Mouse (Mus musculus) small intestine, adult 2 months (tissue): ENCODE data around the gene Pde4d. TPM values are rescaled to one million over a fixed set of nuclear protein-coding genes. Genes with fewer than 3 reads are reported as not detected.

Experiments
- H3K27ac ChIP-seq: fragments of 200-500 bp; 2 replicates; pipeline ENCODE4 v1.5.1; 2012; ENCODE audit warnings: low read depth, low read length, control low read depth, inconsistent platforms; ENCODE audit not compliant: insufficient read depth
- H3K27me3 ChIP-seq: fragments of 200-500 bp; 2 replicates; pipeline ENCODE4 v1.6.1; 2012; ENCODE audit warnings: mild to moderate bottlenecking, moderate library complexity, low read length, inconsistent platforms; ENCODE audit not compliant: control insufficient read depth, insufficient read depth
- H3K36me3 ChIP-seq: fragments of 200-500 bp; 2 replicates; pipeline ENCODE4 v1.6.1; 2012; ENCODE audit warnings: mild to moderate bottlenecking, low read length, control low read depth, inconsistent platforms; ENCODE audit not compliant: control insufficient read depth, insufficient read depth
- H3K4me1 ChIP-seq: fragments of 200-500 bp; 2 replicates; pipeline ENCODE4 v1.6.1; 2012; ENCODE audit warnings: low read length, inconsistent platforms, mixed read lengths; ENCODE audit not compliant: control insufficient read depth, insufficient read depth, insufficient read length
- H3K4me3 ChIP-seq: fragments of 200-500 bp; 2 replicates; pipeline ENCODE4 v1.5.1; 2012; ENCODE audit warnings: low read depth, mild to moderate bottlenecking, control low read depth, inconsistent platforms, low read length, moderate library complexity
- CTCF ChIP-seq: fragments of 200-500 bp; IDR thresholded peaks from 2 replicates; pipeline ENCODE4 v1.5.1; 2012; ENCODE audit warnings: low read depth, mild to moderate bottlenecking, control low read depth, inconsistent platforms, low read length, moderate library complexity, mixed read lengths; ENCODE audit not compliant: insufficient replicate concordance, insufficient read length; ENCODE audit errors: extremely low read depth
- POLR2A ChIP-seq: fragments of 200-500 bp; IDR thresholded peaks from 2 replicates; pipeline ENCODE4 v1.6.1; 2012; ENCODE audit warnings: low read depth, mild to moderate bottlenecking, control low read depth, inconsistent platforms, low read length, moderate library complexity
- WGBS: fragments of 180-500 bp; shearing (Covaris S2); methylation state at CpG from one replicate; pipeline ENCODE4 v1.1.7; 2018; 5-methylcytosine and 5-hydroxymethylcytosine counted together
- polyA plus RNA-seq: library from polyadenylated mRNA; depleted of rRNA; stranded (reverse); fragments of >200 nt; gene quantifications from 2 replicates; pipeline ENCODE4 v1.2.3, GENCODE M21; 2012

The Pde4d gene
- polyA plus RNA-seq, 1 experiment = 8.4 TPM

DNA sequence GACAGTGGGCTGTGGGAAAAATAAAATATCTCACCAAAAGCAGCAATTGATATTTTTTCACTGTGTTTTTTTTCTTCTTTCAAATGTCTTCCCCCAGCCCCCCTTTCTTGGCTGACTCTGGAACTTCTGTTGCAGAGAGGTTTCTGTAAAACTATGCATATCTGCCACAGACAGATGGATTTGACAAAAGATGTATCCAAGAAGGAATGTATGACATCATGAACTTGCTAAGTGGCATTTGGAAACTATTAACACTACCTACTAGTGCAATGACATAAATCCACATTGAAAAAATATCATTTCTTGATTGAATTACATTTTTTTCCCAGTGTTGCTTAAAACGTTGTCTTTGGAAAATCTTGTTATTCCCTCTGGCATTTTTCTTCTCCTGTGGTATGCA is 51.6 kb downstream of the Pde4d start:
- whole genome bisulfite sequencing = 44% methylated on average over 1 of the region's 1 CpGs
- Histone ChIP-seq H3K4me1 (no peaks in the 10 kb centered on the region; the same call in 1 of the 2 replicates), H3K4me3 (no peak overlapping the region), H3K27me3 (no peaks in the 10 kb centered on the region), H3K27ac (no peak overlapping the region), H3K36me3 (no peaks in the 10 kb centered on the region)
- no peak for TF ChIP-seq CTCF
- no peak for TF ChIP-seq POLR2A

DNA sequence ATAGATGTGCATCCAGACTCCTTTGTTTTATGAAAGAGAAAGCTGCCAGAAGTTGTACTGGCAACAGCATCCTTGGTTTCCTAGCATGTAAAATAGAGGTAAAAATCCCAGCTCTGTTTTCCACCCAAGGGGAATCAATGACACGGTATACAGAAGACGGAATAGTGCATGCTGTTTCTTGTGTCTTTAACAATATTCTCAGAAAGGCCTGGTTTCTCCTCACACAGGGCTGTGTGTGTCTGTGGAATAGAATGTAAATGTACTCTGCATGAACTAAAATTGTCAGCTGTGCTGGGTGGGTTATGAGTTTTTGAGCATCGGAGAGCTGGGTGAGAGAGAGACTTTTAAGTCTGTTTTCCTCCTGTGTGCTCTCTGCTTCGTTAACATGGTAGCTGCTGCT is 74.8 kb downstream of the Pde4d start:
- H3K27ac ChIP-seq = no peak overlapping the region
- no peaks in the 10 kb centered on the region for H3K4me1 ChIP-seq
- no peaks in the 10 kb centered on the region for H3K36me3 ChIP-seq
- 91% methylated on average over 4 of the region's 4 CpGs for WGBS
- H3K27me3 ChIP-seq = no peaks in the 10 kb centered on the region
- TF ChIP-seq CTCF (no peak), POLR2A (no peak)
- H3K4me3 ChIP-seq = no peak overlapping the region

DNA sequence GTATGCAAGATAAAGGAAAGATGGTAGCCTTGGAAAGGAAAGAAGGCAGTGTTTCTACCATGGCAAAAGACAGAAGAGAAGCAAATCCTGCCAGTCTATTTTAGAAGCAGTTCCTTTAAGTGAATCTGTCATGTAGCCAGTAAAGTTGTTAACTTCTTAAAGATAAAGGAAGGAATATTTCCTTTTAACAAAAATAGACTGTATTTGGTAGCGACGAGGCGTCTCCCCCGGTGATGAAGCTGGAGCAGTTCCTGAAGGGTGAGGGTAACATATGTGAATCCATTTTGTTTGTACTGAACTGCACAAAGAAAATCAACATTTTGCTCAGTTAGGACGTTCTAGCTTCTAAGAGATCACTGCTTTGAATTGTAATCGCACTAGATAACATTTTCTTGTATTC is 75.2 kb downstream of the Pde4d start:
- Histone ChIP-seq H3K27ac (no peak overlapping the region), H3K36me3 (no peaks in the 10 kb centered on the region), H3K27me3 (no peaks in the 10 kb centered on the region), H3K4me1 (no peaks in the 10 kb centered on the region), H3K4me3 (no peak overlapping the region)
- no peak for TF ChIP-seq CTCF
- 83% methylated on average over 6 of the region's 6 CpGs for WGBS

DNA sequence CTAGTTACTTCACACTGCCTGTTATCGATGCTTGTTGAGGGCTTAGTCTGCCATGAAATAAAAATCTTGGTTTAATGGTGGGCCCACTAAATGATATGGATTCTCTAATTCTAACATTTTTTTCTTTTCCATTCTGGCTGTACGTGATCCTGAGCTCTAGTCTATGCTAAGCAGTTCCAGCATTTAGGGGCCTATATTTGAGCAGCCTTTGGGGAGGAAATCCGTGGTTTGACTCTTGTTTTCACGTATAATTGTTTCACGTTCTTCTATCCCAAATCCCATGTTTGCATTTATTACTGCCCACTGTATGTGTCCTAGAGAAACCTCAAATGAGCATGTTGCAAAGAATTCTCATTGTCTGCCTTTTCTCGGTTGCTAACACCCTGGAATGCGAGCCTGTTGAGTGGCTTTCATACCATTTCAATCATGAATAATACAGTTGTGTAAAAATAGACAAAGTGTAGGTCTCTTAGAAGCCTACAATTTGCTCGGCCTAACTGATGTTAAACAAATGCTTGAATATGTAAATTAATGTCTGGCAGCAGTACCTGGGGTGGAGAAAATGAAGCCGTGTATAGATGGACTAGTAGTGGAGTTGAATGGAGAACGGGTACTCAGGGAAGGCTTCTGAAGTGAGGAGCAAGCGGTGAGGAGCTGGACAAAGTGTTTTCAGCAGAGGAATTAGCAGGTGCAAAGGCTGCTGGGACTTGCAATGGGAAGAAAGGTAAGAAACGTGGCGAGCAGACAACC is 76.7 kb downstream of the Pde4d start:
- no peaks in the 10 kb centered on the region for H3K4me1 ChIP-seq
- no peaks in the 10 kb centered on the region for H3K36me3 ChIP-seq
- TF ChIP-seq POLR2A = no peak
- H3K27me3 ChIP-seq = no peaks in the 10 kb centered on the region
- H3K27ac ChIP-seq = no peak overlapping the region
- H3K4me3 ChIP-seq = no peak overlapping the region
- 88% methylated on average over 13 of the region's 13 CpGs for WGBS

DNA sequence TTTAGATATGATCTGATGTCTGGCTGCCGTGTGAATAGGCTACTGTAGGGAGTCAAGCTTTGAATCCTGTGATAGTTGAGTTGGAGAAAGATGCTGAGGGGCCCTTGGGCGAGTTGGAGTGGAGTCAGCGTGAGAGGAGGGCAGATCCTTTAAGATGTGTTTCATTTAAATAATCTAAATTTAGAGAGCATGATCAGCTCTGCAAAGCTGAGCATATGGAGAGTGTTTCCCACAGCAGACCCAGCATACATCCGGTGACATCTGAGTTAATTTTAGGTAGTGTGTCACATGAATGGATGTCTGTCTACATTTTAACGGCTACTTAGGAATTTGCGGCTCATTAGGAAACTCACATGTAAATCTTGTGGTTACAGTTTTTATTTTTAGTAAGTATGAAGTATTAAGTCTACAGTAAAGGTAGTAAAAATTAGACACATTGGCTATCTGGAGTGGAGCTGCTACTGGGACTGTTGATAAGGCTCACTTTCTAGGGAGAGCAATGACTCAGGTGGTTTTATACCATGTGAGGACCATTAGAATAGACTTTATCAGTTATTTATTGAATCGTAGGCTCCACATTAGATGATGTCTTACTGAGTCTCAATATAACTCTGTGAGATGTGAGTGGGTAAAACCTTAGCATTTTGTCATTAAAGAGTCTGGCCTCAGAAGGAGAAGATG is 77.5 kb downstream of the Pde4d start:
- Histone ChIP-seq H3K27me3 (no peaks in the 10 kb centered on the region), H3K4me3 (no peak overlapping the region), H3K27ac (no peak overlapping the region), H3K36me3 (no peaks in the 10 kb centered on the region), H3K4me1 (no peaks in the 10 kb centered on the region)
- TF ChIP-seq POLR2A = no peak
- no peak for TF ChIP-seq CTCF
- WGBS = 78% methylated on average over 7 of the region's 7 CpGs

DNA sequence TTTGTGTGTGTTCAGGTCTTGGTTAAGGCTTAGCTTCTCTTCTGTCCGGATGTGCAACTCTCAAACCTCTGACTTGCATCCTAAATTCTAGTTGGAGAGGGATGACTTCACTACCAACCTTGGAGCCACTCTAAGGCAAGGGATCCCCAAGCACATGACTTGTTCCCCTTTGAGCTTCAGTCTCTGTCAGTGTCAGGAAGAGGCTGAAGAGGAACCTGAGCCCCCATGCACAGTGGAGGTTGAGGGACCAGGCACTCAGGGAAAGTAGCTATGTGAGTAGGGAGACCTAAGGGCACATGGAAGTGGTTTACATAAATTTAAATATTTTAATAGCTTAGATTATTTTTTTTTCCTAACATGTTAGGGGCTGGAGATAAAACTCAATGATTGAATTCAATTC is 78.6 kb downstream of the Pde4d start:
- TF ChIP-seq CTCF = no peak
- no peak for TF ChIP-seq POLR2A
- H3K4me3 ChIP-seq = no peak overlapping the region
- no peaks in the 10 kb centered on the region for H3K36me3 ChIP-seq
- no peaks in the 10 kb centered on the region for H3K4me1 ChIP-seq
- no peaks in the 10 kb centered on the region for H3K27me3 ChIP-seq
- H3K27ac ChIP-seq = no peak overlapping the region
- WGBS = 81% methylated on average over 1 of the region's 1 CpGs

DNA sequence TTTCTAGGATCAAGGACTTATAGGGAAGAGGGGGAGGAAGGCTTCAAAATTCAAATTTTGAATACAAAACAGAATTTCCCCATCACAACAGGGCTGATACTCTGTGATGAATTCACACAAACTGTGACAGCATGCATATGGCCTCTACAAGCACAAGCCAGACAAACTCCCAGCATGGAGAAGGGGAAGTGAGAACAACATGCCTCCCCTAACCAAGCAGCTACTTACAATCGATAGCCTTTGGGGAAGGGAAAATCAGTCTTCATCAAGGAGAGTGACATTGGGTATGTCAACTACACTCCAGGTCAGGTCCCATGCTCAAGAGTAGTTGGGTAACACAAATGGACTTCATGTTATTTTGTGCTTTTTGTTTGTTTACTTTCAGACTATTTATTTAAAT is 83.1 kb downstream of the Pde4d start:
- Histone ChIP-seq H3K4me1 (peaks cover 7% of the 10 kb centered on the region; the same call in 1 of the 2 replicates), H3K27me3 (no peaks in the 10 kb centered on the region), H3K4me3 (no peak overlapping the region), H3K27ac (no peak overlapping the region), H3K36me3 (no peaks in the 10 kb centered on the region)
- no peak for TF ChIP-seq CTCF
- no peak for TF ChIP-seq POLR2A
- WGBS = 90% methylated on average over 1 of the region's 1 CpGs
